Mouse (Mus musculus): ENCODE data around the gene Gm9922. TPM values are rescaled to one million over a fixed set of nuclear protein-coding genes. Genes with fewer than 3 reads are reported as not detected.

Gene Gm9922
- total RNA-seq, 4 experiments from 2014 or later, result 0.67 to 4.6 (median 2.5) TPM

Other genes with a start within 250 kb of the Gm9922 start
- gene Tbc1d4, start 120.6 kb downstream of the Gm9922 start, total RNA-seq (2022), result 10 to 100 TPM; 48.0 to 83.2 (median 63.8) TPM
- 100 to 1,000 TPM in 1 of 4 experiments, 10 to 100 TPM in 3; 76.0 to 102 (median 93.9) TPM for gene Commd6, start 89.1 kb downstream of the Gm9922 start, total RNA-seq (2022)
- 10 to 100 TPM; 28.1 to 41.6 (median 34.7) TPM for gene Uchl3, start 75.8 kb downstream of the Gm9922 start, total RNA-seq (2022)
- gene Lmo7, start 143 bp upstream of the Gm9922 start, total RNA-seq (2022), result 10 to 100 TPM; 17.8 to 25.9 (median 21.4) TPM

All from adrenal gland, adult 8-10 months (tissue).